Mouse (Mus musculus) frontal cortex, postnatal 14 days (tissue): ENCODE measurements around the gene Olfr186.
"Not testable (repeated sequence)": the region's sequence is repeated elsewhere in the genome, so short reads cannot be mapped to it uniquely, and the experiment has no call there.

ENCODE experiments used
- DNase-seq, 2 experiments: peaks; one replicate each; pipeline ENCODE4 v3.0.0; 2022; ENCODE audit warnings: low spot score in 2 of 2

Olfr186 gene

GRCm38 (mm10) chr16:59030191-59030590 lies at the start of gene Olfr186:
TSS of gene Olfr186 (minus strand) at chr16:59030291.
- no peak for DNase-seq

- no peak for DNase-seq
These were observed 47.8 kb upstream of the Olfr186 start, which contains the start of gene Olfr190 for GRCm38 (mm10) chr16:59077905-59078304. TSS of gene Olfr190 (minus strand) at chr16:59078005.

- DNase-seq: no peak
These were observed 43.4 kb upstream of the Olfr186 start for GRCm38 (mm10) chr16:59073520-59073919.

GRCm38 (mm10) chr16:59071755-59072154 lies 41.7 kb upstream of the Olfr186 start:
- no peak for DNase-seq

DNA sequence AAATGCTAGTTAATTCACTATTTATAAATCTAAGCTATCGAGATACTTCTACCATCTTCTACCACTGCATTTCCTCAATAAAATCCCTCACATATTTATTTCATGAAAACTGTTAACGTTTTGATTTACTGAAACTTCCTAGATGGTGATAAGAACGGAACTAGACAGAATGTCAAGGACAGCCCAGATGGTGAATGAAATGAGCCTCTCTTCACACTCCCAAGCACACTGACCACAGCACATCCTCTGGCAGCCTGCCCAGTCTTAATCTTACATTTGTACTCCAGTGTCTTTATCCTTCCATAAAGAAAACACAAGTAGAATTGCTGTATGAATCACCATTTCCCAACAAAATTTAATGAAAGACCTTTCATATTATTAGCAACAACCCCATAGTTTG lies 32.3 kb upstream of the Olfr186 start:
- DNase-seq: not testable (repeated sequence)

DNA sequence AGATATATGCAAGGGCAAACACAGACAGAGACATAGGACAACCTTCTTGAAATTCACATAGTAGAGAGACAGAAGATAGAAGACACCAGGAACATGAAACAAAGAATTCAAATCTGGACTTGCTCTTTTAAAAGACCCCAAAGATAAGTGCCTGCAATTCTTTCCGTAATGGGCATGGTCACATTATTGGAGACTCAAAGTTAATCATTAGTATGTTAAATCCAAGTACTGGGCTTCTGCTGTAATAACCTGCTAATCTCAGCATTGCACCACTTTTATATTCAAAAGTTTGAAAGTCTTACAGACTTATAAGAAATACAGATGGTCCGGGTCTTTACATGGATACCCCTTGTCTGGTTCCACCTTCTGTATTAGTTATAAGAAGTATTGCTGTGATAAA lies 19.2 kb upstream of the Olfr186 start:
- DNase-seq: not testable (repeated sequence)

GRCm38 (mm10) chr16:59048860-59049259 lies 18.8 kb upstream of the Olfr186 start:
- DNase-seq: no peak

DNA sequence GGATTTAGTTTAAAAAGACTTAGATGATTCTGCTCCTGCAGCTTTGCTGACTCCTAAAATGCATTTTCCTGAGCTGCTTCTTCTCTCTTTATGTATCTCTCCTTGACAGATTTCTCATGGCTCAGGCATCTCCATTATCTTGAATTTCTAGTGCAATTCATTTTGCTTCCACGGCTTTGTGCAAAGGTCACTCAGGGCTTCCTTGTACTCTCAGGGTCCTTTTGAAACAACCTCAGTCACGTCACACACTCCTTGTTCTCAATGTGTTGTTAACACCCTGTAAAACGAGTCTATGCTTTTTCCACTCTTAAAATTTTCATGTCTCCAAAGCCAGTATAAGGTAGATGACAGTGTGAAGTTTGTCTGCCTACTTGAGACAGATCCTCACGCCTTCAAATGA lies 17.5 kb upstream of the Olfr186 start:
- DNase-seq: no peak

DNA sequence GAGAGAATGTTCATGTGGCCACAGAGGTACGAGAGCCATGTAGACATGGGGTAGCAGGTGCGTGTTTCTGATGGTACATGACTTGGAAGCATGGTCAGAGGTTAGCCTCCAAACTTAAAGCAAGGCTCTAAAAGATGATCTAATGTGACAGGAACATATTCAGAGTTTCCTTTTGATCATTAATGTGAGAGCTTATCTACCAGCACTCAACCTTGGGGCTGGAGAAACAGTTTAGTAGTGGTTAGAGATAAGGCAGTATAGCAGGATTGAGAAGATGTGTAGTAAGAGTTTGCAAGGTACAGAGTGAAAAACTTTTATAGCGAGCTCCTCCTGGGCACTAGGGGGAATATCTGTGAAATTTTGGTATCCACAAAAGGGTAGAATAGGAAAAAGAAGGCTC lies 15.7 kb upstream of the Olfr186 start:
- DNase-seq: no peak

- DNase-seq: no peak
These were observed 9.6 kb upstream of the Olfr186 start, which contains the start of gene Olfr187 for GRCm38 (mm10) chr16:59039710-59040109. TSS of gene Olfr187 (minus strand) at chr16:59039767.

- no peak for DNase-seq
These were observed 16.6 kb downstream of the Olfr186 start for GRCm38 (mm10) chr16:59013357-59014018.

DNA sequence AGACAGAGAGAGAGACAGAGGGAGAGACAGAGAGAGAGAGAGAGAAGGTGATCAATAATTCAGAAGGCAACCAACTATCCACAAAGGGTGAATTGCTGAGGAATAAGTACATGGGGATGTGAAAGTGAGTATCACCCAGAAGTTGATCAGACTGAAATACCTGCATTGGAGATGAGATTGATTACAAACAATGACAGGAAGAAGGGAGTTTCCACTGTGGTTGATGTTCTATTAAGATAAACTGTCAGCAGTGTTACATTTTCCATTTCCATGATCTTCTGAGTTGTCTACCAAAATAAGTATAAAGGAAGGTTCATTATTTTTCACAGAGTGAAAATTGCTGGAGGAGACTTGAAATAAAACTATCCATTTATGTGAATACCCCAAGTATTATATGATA lies 22.9 kb downstream of the Olfr186 start:
- no peak for DNase-seq

GRCm38 (mm10) chr16:58995057-58995456 lies 35.0 kb downstream of the Olfr186 start, which contains the start of gene Olfr183:
TSS of gene Olfr183 (plus strand) at chr16:58995357.
- DNase-seq: no peak
